Mouse (Mus musculus) layer of hippocampus, postnatal 25 days (tissue): ENCODE measurements around the gene Akt1. TPM values are rescaled to one million over a fixed set of nuclear protein-coding genes. Genes with fewer than 3 reads are reported as not detected.

Source experiments
- DNase-seq, 2 experiments: peaks; one replicate each; pipeline ENCODE4 v3.0.0; 2022; ENCODE audit warnings: mixed read lengths in 2 of 2, low spot score in 1 of 2; ENCODE audit errors: extremely low spot score in 1 of 2
- microRNA-seq, 2 experiments: library from miRNA; unstranded; fragments of <30 nt; microRNA quantifications; one replicate each; pipeline ENCODE4 v1.2.0; 2021
- total RNA-seq, 2 experiments: library from RNA; stranded (reverse); gene quantifications; 2 replicates each; pipeline ENCODE4 v1.2.3; 2021

Akt1 gene
- total RNA-seq, 2 experiments from 2014 or later, result 147 to 158 TPM

DNA sequence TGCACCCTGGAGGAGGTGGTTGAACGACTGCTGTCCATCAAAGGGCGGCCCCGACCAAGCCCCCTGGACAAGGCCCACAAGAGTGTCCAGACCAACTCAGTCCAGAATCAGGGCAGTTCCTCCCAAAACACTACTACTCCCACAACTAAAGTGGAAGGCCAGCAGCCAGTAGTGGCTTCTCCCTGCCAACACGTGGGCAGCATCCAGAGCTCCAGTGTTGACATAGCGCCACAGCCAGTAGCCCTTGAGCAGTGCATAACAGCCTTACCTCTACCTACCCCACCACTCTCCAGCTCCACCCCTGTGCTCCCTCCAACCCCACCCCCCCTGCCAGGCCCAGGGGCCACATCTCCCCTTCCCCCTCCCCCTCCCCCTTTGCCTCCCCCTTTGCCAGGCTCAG lies 70.7 kb downstream of the Akt1 start:
- no peak for DNase-seq

Small RNAs within 50 kb of the gene (microRNA-seq; reads per million reads assigned to microRNA genes)
- 0.92 to 2.0 reads per million in 2 experiments for gene Mir6939

Other genes with a start within 250 kb of the Akt1 start
- gene A530016L24Rik, start 185.4 kb downstream of the Akt1 start, total RNA-seq, result under 1 TPM; 0.32 to 0.56 TPM
- 100 to 1,000 TPM; 113 to 133 TPM for gene Tmem179, start 158.1 kb downstream of the Akt1 start, total RNA-seq
- gene Inf2, start 86.1 kb downstream of the Akt1 start, total RNA-seq, result 100 to 1,000 TPM; 116 to 146 TPM
- gene Adssl1, start 54.8 kb downstream of the Akt1 start, total RNA-seq, result 10 to 100 TPM; 11.4 to 12.9 TPM
- 10 to 100 TPM; 20.0 to 21.9 TPM for gene Siva1, start 30.2 kb downstream of the Akt1 start, total RNA-seq
- under 1 TPM; 0.40 to 0.76 TPM for gene Zbtb42, start 3.9 kb upstream of the Akt1 start, total RNA-seq
- 100 to 1,000 TPM; 180 to 192 TPM for gene Cep170b, start 45.6 kb upstream of the Akt1 start, total RNA-seq
- 10 to 100 TPM; 11.1 to 11.9 TPM for gene Pld4, start 85.8 kb upstream of the Akt1 start, total RNA-seq
- gene Ahnak2, start 127.8 kb upstream of the Akt1 start, total RNA-seq, result 1 to 10 TPM; 3.2 to 3.5 TPM
- gene Clba1, start 134.1 kb upstream of the Akt1 start, total RNA-seq, result 10 to 100 TPM; 13.5 to 14.7 TPM
- 1 to 10 TPM; 8.0 to 9.7 TPM for gene Cdca4, start 154.5 kb upstream of the Akt1 start, total RNA-seq
- under 1 TPM in 1 of 2 experiments, not detected in 1; 0.10 TPM for gene Gpr132, start 193.3 kb upstream of the Akt1 start, total RNA-seq